Mouse (Mus musculus): Measurements from ENCODE around the gene Timm10.
A peak's percentile ranks its signal among the peaks of the same experiment; 100 is the strongest.

Gene Timm10

GRCm38 (mm10) chr2:84819861-84820260 is 6.9 kb upstream of the Timm10 start:
- peak; percentile 83 for DNase-seq (ENCODE audit: low read depth, low spot score)

GRCm38 (mm10) chr2:84822552-84822951 is 4.2 kb upstream of the Timm10 start, which contains the start of gene Smtnl1:
TSS of gene Smtnl1 (minus strand) at chr2:84822652.
- no peak for DNase-seq (ENCODE audit: low read depth, low spot score)

GRCm38 (mm10) chr2:84823237-84823636 is 3.6 kb upstream of the Timm10 start:
- DNase-seq (ENCODE audit: low read depth, low spot score), result peak; percentile 53

GRCm38 (mm10) chr2:84827283-84827920 is 605 bp downstream of the Timm10 start:
- DNase-seq (ENCODE audit: low read depth, low spot score), result peak; percentile 18

- peak; percentile 95 for DNase-seq (ENCODE audit: low read depth, low spot score)
Measured at GRCm38 (mm10) chr2:84831666-84832391, 5.0 kb downstream of the Timm10 start.

- peak; percentile 26 for DNase-seq (ENCODE audit: low read depth, low spot score)
Measured at GRCm38 (mm10) chr2:84837107-84837506, 10.3 kb downstream of the Timm10 start.

GRCm38 (mm10) chr2:84837817-84838592 is 11.2 kb downstream of the Timm10 start:
- DNase-seq (ENCODE audit: low read depth, low spot score), result peak; percentile 11

- DNase-seq (ENCODE audit: low read depth, low spot score), result no peak
Measured at GRCm38 (mm10) chr2:84838593-84838949, 11.8 kb downstream of the Timm10 start, which contains the start of gene Slc43a1. TSS of gene Slc43a1 (plus strand) at chr2:84838850.

- no peak for DNase-seq (ENCODE audit: low read depth, low spot score)
Measured at GRCm38 (mm10) chr2:84838993-84839980, 12.5 kb downstream of the Timm10 start.

GRCm38 (mm10) chr2:84840016-84840747 is 13.4 kb downstream of the Timm10 start:
- no peak for DNase-seq (ENCODE audit: low read depth, low spot score)

GRCm38 (mm10) chr2:84840748-84841563 is 14.2 kb downstream of the Timm10 start:
- DNase-seq (ENCODE audit: low read depth, low spot score), result no peak

GRCm38 (mm10) chr2:84841905-84842304 is 15.1 kb downstream of the Timm10 start:
- DNase-seq (ENCODE audit: low read depth, low spot score), result no peak

GRCm38 (mm10) chr2:84843654-84844053 is 16.9 kb downstream of the Timm10 start:
- DNase-seq (ENCODE audit: low read depth, low spot score), result no peak

- no peak for DNase-seq (ENCODE audit: low read depth, low spot score)
Measured at GRCm38 (mm10) chr2:84845226-84845625, 18.4 kb downstream of the Timm10 start.

- no peak for DNase-seq (ENCODE audit: low read depth, low spot score)
Measured at GRCm38 (mm10) chr2:84850407-84851129, 23.8 kb downstream of the Timm10 start.

GRCm38 (mm10) chr2:84851130-84852040 is 24.6 kb downstream of the Timm10 start:
- DNase-seq (ENCODE audit: low read depth, low spot score), result no peak

- peak; percentile 78 for DNase-seq (ENCODE audit: low read depth, low spot score)
Measured at GRCm38 (mm10) chr2:84855732-84856131, 28.9 kb downstream of the Timm10 start.

GRCm38 (mm10) chr2:84858551-84858950 is 31.8 kb downstream of the Timm10 start:
- DNase-seq (ENCODE audit: low read depth, low spot score), result no peak

All from brain, adult 2 months (tissue).